Mouse (Mus musculus): ENCODE data around the gene Cntn1.
A peak's percentile ranks its signal among the peaks of the same experiment; 100 is the strongest.

Cntn1 gene

GRCm38 (mm10) chr15:92137026-92137425 is 86.1 kb downstream of the Cntn1 start:
- peak; percentile 26 for DNase-seq (ENCODE audit: low read depth, low spot score)

GRCm38 (mm10) chr15:92141972-92142371 is 91.0 kb downstream of the Cntn1 start:
- DNase-seq (ENCODE audit: low read depth, low spot score): no peak

DNA sequence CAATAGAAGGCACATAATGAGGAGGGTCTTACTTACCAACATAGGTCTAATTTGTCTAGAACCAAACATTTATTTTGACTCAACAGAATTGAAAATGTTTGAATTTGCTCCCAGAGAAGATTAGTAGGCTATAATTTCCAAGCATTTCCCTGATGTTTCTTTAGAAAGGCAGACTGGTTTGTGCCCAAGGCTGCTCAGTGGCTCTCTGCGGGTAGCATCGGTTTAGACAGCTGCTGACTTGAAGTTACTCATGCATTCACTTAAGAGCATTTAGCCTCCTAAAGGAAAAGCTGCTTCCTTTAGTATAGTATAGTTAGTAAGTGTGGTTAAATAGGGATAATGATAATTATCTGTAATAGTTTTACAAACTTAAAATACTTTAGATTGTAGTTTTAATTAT is 104.0 kb downstream of the Cntn1 start:
- no peak for DNase-seq (ENCODE audit: low read depth, low spot score)

- no peak for DNase-seq (ENCODE audit: low read depth, low spot score)
These were observed 109.8 kb downstream of the Cntn1 start for GRCm38 (mm10) chr15:92160855-92161162.

- no peak for DNase-seq (ENCODE audit: low read depth, low spot score)
These were observed 110.4 kb downstream of the Cntn1 start for GRCm38 (mm10) chr15:92161163-92162025.

DNA sequence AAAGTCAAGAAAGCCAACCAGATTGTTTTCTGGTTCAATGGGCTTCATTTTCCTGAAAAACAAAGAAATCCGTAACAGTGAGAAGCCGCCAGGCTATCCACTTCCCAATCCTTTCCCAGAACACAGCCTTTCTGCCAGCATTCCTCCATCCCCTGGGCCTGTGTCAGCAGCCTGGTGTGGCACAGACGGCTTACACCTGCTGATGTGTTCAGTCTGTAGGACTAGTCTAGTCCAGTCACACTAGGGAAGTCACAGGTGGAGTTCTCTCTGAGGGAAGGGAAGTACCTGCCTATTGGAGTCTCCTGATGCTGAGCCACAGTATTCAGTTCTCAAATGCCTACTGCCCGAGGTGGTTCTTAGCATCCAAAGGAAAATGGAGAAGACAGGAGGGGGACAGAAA is 111.9 kb downstream of the Cntn1 start:
- DNase-seq (ENCODE audit: low read depth, low spot score): no peak

DNA sequence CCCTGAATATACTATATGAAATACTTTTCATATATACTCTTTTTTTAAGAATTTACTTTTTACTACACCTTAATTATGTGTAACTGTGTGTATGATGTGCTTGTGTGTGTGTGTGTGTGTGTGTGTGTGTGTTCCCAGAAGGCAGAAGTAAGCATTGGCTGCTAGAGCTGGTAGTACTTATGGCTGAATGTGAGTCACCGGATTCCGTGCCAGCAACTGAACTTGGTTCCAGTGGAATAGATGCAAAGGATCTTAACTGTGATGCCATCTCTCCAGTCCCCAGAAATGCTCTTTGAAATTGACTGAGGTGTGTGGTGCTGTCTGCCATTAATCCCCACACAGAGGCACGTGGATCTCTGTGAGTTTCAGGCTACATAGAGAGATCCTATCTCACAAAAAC is 113.2 kb downstream of the Cntn1 start:
- no peak for DNase-seq (ENCODE audit: low read depth, low spot score)

DNA sequence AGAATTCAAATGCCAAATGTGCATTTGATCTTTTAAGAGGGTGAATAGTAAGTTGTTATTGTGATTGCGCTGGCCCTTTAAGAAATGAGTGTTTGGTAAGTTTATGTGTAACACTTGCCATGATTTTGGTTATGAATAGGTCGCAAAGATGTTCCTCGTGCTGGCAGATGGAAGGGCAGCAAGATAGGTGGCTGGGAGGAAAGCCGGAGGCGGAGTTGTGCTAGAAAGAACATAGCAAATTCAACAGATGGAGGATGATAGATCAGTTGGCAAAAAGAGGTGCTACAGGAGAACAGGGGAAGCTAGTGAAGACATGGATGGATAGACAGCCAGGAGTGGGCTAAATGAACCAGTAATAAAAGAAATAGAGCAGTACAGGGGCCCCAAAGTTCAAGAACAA is 115.3 kb downstream of the Cntn1 start:
- no peak for DNase-seq (ENCODE audit: low read depth, low spot score)

GRCm38 (mm10) chr15:92175739-92176138 is 124.8 kb downstream of the Cntn1 start:
- DNase-seq (ENCODE audit: low read depth, low spot score): no peak

- no peak for DNase-seq (ENCODE audit: low read depth, low spot score)
These were observed 126.4 kb downstream of the Cntn1 start for GRCm38 (mm10) chr15:92177413-92177812.

DNA sequence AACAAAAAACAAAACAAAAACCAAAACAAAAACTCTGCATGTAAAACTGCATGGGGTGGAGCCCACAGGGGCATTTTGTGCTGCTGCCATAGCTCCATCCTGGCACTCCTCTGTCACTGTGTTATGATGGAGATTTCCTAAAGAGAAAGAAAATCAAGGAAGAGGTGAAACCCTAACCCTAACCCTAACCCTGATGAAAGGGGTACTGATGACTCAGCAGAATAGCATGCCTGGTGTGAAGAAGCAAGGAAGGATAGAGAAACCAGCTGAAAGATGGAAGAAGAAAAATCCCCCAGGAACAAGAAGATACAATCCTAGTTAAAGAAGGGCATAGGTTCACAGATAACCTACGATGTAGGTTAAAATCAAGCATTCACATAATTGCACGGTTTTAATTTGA is 134.5 kb downstream of the Cntn1 start:
- no peak for DNase-seq (ENCODE audit: low read depth, low spot score)

DNA sequence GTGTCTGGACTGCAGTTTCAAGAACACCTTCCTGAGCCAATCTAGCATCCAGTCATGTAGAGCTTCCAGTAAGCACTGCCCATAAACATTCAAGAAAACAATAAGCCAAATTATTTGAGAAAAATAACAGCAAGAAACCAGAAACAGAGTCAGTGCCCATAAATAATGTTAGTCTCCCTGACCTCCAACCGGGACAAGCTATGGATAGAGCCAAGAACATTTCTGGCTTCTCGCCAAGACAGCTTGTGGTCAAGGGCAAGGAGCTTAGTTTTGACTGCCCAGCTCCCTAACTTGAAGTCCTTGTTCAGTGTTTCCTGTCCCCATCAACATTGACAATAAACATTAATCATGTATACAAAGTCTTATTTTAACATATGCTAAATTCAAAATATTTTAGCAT is 139.0 kb downstream of the Cntn1 start:
- peak; percentile 18 for DNase-seq (ENCODE audit: low read depth, low spot score)

DNA sequence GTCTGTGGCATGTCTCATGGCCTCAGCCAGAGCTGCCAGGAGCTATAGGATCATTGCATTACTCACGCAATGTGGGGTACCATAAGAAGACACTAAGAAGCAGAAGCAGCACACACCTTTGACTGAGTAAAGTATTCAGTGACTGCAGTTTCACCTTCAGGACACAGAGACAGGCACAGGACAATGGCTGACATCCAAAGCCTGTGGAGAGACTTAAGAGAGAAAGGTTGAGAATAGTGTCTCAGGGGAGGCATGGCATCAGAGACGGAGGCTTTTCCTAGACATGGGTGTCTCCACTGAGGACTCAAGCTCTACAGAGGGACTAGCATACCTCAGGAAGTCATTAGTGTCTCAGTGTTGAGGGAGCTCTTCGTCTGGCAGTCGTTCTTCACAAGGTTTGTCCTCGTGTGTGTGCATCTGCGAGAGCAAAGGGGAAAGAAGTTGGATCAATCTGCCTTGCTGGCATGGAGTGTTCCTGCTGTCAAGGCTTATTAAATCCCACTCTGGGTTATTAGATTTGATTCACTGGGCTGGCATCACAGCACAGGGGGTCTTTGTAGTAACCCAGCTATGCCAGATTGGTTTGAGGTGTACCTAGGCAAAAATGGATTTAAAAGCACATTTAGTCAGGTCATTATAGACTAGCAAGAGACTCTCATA is 149.5 kb downstream of the Cntn1 start:
- DNase-seq (ENCODE audit: low read depth, low spot score): no peak

GRCm38 (mm10) chr15:92206695-92207094 is 155.7 kb downstream of the Cntn1 start:
- no peak for DNase-seq (ENCODE audit: low read depth, low spot score)

- DNase-seq (ENCODE audit: low read depth, low spot score): no peak
These were observed 158.8 kb downstream of the Cntn1 start for GRCm38 (mm10) chr15:92209778-92210177.

DNA sequence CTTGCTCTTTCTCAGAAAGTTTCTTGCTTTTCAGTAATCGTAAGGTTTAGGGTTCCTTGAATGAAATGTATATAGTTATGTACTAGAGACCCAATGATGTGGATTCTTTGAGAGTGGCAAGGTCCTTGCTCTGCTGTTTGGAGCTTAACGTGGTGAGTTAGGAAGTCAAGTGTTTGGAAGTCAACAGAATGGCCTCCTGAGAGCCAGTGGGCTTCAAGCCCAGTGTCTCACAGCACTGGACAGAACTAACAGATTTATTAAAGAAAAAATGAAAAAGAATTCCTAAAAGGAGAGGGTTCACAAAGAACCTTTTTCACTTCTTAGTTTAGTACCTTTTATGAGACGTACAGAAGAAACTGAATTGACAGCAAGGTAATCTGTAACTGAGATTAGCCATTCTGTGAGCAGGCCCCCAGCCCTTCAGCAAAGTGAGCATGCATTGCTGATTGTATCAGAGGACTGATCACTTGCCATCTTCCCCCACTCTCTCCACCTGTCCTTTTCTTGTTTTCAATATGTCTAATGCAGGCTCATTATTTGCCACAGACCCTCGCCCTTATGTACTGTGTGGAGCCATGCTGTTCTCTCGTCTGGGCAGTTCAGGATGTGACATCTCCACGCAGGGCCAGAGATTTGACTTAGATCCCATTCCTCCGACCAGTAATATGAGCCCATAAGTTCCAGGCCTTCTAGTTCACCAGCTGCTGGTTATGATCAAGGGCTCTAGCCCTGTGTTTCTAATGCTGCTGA is 159.7 kb downstream of the Cntn1 start:
- DNase-seq (ENCODE audit: low read depth, low spot score): no peak

DNA sequence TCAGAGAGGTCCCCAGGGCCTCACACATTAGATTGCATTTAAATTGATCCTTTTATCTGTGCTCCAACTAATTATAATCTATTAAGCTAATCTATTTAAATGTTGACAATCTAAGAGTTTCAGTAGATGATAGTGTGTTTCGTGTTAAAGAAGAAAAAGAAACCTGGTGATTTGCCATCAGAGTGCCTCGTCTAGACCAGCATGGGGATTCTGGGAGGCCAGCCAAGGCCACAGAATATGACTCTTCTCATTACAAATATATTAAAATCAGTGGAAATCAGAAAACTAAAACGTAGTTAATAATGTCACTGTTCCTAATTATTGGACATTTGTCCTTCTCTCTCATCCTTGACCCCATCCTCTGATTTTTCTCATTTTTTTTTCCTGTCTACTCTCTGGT is 164.9 kb downstream of the Cntn1 start:
- DNase-seq (ENCODE audit: low read depth, low spot score): no peak

DNA sequence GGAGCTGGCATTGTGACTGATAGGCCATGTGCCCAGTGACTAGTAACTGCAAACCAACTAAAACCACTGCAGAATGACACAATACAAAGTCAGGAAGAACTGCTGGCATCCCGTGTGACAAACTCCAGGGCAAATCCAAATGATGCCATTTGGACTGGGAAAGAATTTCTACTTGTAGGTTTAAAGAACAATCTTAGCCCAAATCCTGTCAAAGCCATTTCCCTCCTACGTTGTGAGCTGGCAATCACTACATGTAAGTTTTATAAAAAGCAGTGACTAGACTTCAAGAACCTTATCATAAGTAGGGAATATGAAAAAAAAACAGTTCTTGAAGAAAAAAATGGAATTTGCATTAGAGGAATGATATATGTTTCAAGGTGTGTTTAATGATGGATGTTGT is 170.5 kb downstream of the Cntn1 start:
- DNase-seq (ENCODE audit: low read depth, low spot score): no peak

DNA sequence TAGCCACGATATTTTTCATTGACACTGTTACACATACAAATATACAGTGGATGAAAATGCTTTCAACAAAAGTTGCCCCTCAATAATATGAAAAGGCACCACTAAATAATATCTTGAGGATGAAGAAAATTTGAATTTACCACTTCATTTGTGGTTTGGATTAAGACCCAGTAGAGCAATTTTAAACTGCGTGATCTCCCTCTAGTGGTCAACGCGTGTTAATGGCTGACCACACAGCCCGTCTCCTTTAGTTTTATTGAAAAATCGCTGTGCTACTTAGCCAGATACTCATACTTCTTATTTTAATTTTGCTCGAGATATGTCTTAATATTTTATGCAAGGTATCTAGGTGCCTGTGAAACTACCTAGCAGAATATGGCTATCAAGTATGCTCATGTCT is 180.4 kb downstream of the Cntn1 start:
- DNase-seq (ENCODE audit: low read depth, low spot score): peak; percentile 46

GRCm38 (mm10) chr15:92235836-92236235 is 184.9 kb downstream of the Cntn1 start:
- DNase-seq (ENCODE audit: low read depth, low spot score): no peak

GRCm38 (mm10) chr15:92264980-92265707 is 214.2 kb downstream of the Cntn1 start:
- peak; percentile 76 for DNase-seq (ENCODE audit: low read depth, low spot score)

- no peak for DNase-seq (ENCODE audit: low read depth, low spot score)
These were observed 217.4 kb downstream of the Cntn1 start for GRCm38 (mm10) chr15:92268341-92268740.
